Mouse (Mus musculus): ENCODE measurements around the gene Olfr462.

Gene Olfr462

GRCm38 (mm10) chr11:87892168-87892567 is at the start of gene Olfr462:
Olfr462 (minus strand) TSS chr11:87892268.
- no peak for DNase-seq (ENCODE audit: low read depth, low spot score)

GRCm38 (mm10) chr11:87935467-87935866 is 43.4 kb upstream of the Olfr462 start:
- DNase-seq (ENCODE audit: low read depth, low spot score): no peak

- DNase-seq (ENCODE audit: low read depth, low spot score): no peak
Observed at GRCm38 (mm10) chr11:87933731-87934130, 41.7 kb upstream of the Olfr462 start.

GRCm38 (mm10) chr11:87930348-87930747 is 38.3 kb upstream of the Olfr462 start:
- DNase-seq (ENCODE audit: low read depth, low spot score): no peak

GRCm38 (mm10) chr11:87920966-87921365 is 28.9 kb upstream of the Olfr462 start, which contains the start of gene Olfr464:
Olfr464 (minus strand) TSS chr11:87920967.
- peak; percentile 14 for DNase-seq (ENCODE audit: low read depth, low spot score)

- DNase-seq (ENCODE audit: low read depth, low spot score): no peak
Observed at GRCm38 (mm10) chr11:87920301-87920700, 28.2 kb upstream of the Olfr462 start.

GRCm38 (mm10) chr11:87916005-87916404 is 23.9 kb upstream of the Olfr462 start:
- no peak for DNase-seq (ENCODE audit: low read depth, low spot score)

GRCm38 (mm10) chr11:87904331-87904730 is 12.3 kb upstream of the Olfr462 start:
- DNase-seq (ENCODE audit: low read depth, low spot score): no peak

GRCm38 (mm10) chr11:87897287-87897686 is 5.2 kb upstream of the Olfr462 start, which contains the start of gene Olfr463:
Olfr463 (minus strand) TSS chr11:87897387.
- no peak for DNase-seq (ENCODE audit: low read depth, low spot score)

- DNase-seq (ENCODE audit: low read depth, low spot score): no peak
Observed at GRCm38 (mm10) chr11:87884856-87885255, 7.2 kb downstream of the Olfr462 start.

- peak; percentile 66 for DNase-seq (ENCODE audit: low read depth, low spot score)
Observed at GRCm38 (mm10) chr11:87883493-87883892, 8.6 kb downstream of the Olfr462 start.

GRCm38 (mm10) chr11:87881714-87882113 is 10.4 kb downstream of the Olfr462 start:
- DNase-seq (ENCODE audit: low read depth, low spot score): no peak

- DNase-seq (ENCODE audit: low read depth, low spot score): no peak
Observed at GRCm38 (mm10) chr11:87879826-87880225, 12.2 kb downstream of the Olfr462 start.

GRCm38 (mm10) chr11:87875436-87875835 is 16.6 kb downstream of the Olfr462 start, which contains the start of gene Epx:
Epx (minus strand) TSS chr11:87875536.
- DNase-seq (ENCODE audit: low read depth, low spot score): no peak

- no peak for DNase-seq (ENCODE audit: low read depth, low spot score)
Observed at GRCm38 (mm10) chr11:87871766-87872165, 20.3 kb downstream of the Olfr462 start.

- DNase-seq (ENCODE audit: low read depth, low spot score): no peak
Observed at GRCm38 (mm10) chr11:87870096-87870495, 22.0 kb downstream of the Olfr462 start.

- DNase-seq (ENCODE audit: low read depth, low spot score): peak; percentile 27
Observed at GRCm38 (mm10) chr11:87866891-87867290, 25.2 kb downstream of the Olfr462 start.

GRCm38 (mm10) chr11:87862805-87863204 is 29.3 kb downstream of the Olfr462 start:
- DNase-seq (ENCODE audit: low read depth, low spot score): no peak

- DNase-seq (ENCODE audit: low read depth, low spot score): no peak
Observed at GRCm38 (mm10) chr11:87860426-87860825, 31.6 kb downstream of the Olfr462 start.

- DNase-seq (ENCODE audit: low read depth, low spot score): no peak
Observed at GRCm38 (mm10) chr11:87859273-87859672, 32.8 kb downstream of the Olfr462 start.

GRCm38 (mm10) chr11:87854550-87854949 is 37.5 kb downstream of the Olfr462 start:
- DNase-seq (ENCODE audit: low read depth, low spot score): peak; percentile 67

- DNase-seq (ENCODE audit: low read depth, low spot score): peak; percentile 19
Observed at GRCm38 (mm10) chr11:87853597-87853954, 38.5 kb downstream of the Olfr462 start.

GRCm38 (mm10) chr11:87852690-87853596 is 39.1 kb downstream of the Olfr462 start, which contains the start of gene Mks1:
Mks1 (plus strand) TSS chr11:87853215.
- DNase-seq (ENCODE audit: low read depth, low spot score): peak; percentile 88
